Mouse (Mus musculus): ENCODE measurements around the gene Riox2.
"Not testable (repeated sequence)": the region's sequence is repeated elsewhere in the genome, so short reads cannot be mapped to it uniquely, and the experiment has no call there.

The Riox2 gene

GRCm38 (mm10) chr16:59471637-59472278 lies at the start of gene Riox2:
Riox2 (plus strand) TSS chr16:59471775.
- DNase-seq (ENCODE audit: low read depth): peak; percentile 49

GRCm38 (mm10) chr16:59427960-59428359 lies 43.6 kb upstream of the Riox2 start:
- no peak for DNase-seq (ENCODE audit: low read depth)

DNA sequence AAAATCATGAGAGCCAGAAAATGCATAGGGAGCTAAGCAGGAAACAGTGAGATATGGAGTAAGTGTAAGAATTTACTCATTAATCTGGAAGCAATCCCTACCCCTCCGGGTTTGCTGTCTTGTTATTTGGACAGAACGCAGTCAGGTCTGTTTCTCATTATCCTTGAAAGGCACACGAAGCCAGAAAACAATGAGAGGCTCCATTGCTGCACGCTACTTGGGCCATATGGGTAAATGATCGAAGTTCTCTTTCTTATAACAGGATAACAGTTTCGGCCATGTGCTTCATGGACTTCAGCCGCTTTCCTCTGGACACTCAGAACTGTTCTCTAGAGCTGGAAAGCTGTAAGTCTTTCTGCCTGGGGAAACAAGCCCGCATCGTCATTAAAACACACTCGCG lies 38.4 kb upstream of the Riox2 start:
- no peak for DNase-seq (ENCODE audit: low read depth)

DNA sequence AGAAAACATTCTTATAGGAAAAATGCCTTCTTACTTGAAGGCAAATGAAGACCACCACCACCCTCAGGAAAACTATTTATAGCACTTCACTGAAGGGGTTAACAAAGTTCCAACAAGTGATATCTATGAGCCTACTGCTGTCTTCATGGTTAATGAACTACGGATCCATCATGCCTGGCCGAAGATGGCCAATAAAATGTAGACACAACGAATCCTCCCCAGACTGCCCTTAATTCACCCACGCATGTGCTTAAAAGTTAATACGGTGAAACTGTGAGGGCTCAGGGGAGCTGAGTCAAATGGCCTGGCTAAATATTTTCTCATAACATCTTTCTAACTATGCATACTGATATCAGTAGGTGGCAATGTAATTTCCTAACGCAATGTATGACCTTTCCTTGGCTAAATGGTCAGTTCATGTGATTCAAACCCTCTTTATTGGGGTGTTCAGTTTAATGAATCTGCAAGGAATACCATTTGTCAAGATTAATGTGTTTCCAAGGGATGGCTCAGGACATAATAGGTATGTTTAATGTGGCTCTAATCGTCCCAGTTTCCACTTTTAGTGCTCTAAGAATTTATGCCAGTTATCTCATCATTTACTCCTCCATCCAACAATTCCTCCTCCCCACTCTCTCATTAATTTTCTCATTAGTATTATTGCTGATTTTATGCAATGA lies 26.6 kb upstream of the Riox2 start:
- no peak for DNase-seq (ENCODE audit: low read depth)

DNA sequence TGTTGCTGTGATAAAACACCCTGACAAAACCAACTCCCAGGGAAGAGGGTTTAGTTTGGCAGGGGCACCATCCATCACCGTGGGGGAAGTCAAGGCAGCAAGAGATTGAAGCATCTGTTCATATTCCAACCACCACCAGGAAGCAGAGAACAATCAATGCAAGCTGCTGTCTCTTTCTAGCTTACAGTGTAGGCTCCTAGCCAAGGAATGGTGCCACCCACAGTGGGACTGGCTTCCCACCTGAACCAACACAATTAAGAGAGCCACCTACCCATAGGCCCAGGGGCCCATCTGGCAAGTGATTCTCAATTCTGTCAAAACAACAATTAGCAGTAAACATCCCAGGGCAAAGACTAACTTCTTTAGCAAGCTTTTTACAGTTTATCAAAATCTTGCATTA lies 23.4 kb upstream of the Riox2 start:
- no peak for DNase-seq (ENCODE audit: low read depth)

- DNase-seq (ENCODE audit: low read depth): no peak
Observed at GRCm38 (mm10) chr16:59449092-59449491, 22.5 kb upstream of the Riox2 start.

DNA sequence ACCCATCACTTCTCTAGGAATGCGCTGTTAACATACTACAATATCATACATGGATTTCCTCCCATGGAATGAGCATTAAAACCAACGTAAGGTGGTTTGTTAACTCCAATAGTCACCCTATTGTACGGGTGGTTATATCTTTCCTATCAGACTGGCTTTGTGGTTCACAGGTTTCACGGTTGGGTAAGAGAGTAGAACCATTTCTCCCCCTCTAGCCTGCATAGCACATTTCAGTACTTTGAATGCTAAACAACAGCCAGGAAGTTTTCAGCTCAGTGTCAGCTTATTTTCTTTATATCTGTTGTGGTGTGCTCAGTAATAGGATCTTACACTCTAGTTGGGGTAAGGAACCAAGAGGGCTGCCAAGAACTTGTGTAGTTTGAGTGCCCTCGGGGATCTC lies 19.8 kb upstream of the Riox2 start:
- DNase-seq (ENCODE audit: low read depth): no peak

GRCm38 (mm10) chr16:59459259-59459861 lies 12.2 kb upstream of the Riox2 start:
- DNase-seq (ENCODE audit: low read depth): not testable (repeated sequence)

GRCm38 (mm10) chr16:59463567-59463966 lies 8.0 kb upstream of the Riox2 start:
- no peak for DNase-seq (ENCODE audit: low read depth)

GRCm38 (mm10) chr16:59463973-59464372 lies 7.6 kb upstream of the Riox2 start:
- DNase-seq (ENCODE audit: low read depth): no peak

DNA sequence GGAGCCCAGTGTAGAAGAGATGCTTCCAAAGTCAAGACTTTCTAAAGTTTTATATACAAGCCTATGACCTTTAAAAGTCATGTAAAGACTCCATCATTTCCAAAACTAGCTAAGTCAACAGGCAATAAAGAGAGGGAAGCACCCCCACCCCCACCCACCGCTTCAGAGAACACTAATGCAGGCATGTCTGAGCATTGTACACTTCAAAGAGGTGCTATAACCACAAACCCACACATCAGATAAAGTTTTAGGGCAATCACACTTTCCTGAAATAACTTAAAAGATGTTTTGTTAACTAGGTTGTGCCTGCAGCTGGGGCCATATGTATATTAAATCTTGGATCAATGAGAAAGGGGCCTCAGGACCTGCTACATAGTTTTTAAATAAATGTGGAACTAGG lies 1.7 kb upstream of the Riox2 start:
- DNase-seq (ENCODE audit: low read depth): no peak

DNA sequence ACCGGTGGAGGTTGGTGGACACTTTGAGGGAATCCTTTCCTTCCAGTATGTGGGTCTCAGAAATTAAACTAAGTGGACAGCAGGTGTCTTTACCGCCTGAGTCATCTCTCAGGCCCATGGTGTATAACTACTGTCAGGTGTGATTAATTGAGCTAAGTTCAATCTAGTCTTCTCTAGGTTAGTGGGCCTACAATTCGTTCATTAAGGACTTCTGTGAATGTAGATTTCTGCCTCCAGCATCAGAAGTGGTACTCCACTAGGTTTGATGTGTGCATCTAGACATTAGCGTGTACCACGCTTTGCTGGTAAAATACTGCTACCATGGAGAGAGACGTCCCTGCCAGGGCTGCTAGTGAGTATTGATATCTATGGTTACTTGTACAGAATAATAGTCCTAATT lies 971 bp downstream of the Riox2 start:
- DNase-seq (ENCODE audit: low read depth): no peak

DNA sequence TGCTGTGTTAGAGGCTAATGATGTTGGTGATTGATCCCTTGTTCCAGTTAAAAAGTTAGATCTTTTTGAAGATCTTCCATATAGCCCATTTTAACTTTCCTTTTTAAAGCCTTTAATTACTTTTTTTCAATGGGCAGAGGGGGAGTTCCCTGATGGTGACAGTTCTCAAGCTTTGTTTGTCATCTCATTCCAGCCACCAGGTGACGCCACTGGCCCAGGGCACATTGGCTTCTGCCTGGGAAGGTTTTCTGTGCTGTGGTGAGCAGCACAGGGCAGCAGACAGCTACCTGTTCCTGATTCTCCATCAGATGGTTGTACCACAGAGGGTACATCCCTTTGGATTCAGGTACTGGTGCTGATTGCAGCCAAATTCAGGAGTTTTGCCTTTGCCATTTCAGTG lies 3.2 kb downstream of the Riox2 start:
- peak; percentile 48 for DNase-seq (ENCODE audit: low read depth)

GRCm38 (mm10) chr16:59477955-59478354 lies 6.4 kb downstream of the Riox2 start:
- no peak for DNase-seq (ENCODE audit: low read depth)

DNA sequence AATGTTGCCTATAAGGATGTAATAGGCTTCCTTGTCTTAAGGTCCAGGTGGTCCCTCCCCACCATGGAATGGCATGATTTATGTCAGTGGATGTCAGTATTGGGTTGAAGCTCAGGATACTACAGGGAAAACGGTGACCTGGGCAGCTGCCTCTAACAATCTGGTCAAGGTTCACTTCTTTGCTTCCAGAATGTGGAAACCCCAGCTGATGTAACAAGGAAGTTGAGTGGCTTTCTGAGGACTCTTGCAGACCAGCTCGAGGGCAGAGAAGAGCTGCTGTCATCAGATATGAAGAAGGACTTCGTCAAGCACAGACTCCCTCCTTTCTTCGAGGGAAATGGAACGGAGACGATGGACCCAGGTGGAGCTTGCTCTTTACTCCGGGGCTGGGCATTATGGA lies 15.7 kb downstream of the Riox2 start:
- DNase-seq (ENCODE audit: low read depth): no peak

GRCm38 (mm10) chr16:59487975-59488548 lies 16.5 kb downstream of the Riox2 start:
- no peak for DNase-seq (ENCODE audit: low read depth)

DNA sequence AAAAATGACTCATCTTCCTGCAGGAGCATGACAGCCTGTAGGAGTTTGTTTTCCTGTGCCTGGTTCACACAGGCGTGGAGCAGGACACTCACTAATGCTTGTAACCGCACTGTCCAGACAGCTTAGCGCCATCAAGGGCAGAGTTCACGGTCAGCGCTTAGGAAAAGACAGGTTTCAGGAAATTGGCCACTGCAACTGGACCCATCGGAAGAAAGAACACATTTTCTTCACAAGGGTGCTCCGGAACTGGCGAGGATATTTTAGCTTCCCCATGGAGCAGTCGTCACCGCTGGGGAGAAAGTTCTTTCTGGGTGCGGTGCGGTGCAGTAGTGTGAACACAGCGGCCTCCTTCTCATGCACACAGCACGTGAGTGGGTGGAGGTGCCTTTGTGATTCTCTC lies 21.6 kb downstream of the Riox2 start:
- DNase-seq (ENCODE audit: low read depth): no peak

DNA sequence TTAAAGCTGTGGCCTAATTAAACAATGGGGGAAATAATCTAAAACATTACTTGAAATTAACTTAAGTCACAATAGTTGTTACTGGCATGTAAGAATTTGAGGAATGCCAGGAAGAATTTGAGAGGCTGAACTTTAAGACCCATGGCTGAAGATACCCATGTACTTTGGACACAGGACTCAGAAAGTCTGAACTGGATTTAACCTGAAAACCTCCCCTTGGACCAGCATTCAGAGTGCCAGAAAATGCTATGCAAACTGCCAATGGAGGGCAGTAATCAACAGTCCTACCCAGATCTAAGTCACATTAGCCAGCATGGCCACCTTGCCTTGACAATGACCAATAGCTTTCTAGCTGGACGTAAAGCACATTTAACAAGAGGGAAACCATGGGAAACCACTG lies 26.4 kb downstream of the Riox2 start:
- DNase-seq (ENCODE audit: low read depth): no peak

GRCm38 (mm10) chr16:59499180-59499579 lies 27.6 kb downstream of the Riox2 start:
- no peak for DNase-seq (ENCODE audit: low read depth)

- DNase-seq (ENCODE audit: low read depth): no peak
Observed at GRCm38 (mm10) chr16:59509830-59510229, 38.3 kb downstream of the Riox2 start.

DNA sequence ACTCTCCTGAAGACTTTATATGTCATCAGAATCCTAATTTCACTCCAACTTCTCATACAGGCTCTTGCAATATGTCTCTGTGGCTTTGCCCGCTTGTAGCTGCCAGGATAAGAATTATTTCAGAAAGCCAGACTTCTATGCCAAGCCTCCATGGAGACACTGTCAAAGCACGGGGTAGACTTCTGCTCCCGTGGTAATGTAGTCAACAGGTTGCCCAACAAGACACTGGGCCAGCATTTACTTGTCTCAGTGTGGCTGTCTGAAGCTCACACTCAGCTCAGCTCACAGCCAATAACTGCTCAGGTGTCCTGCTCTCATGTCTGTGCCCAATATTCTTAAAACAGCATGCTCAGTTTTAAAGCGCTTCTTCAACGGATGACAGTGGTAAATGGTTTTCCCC lies 43.6 kb downstream of the Riox2 start:
- no peak for DNase-seq (ENCODE audit: low read depth)

GRCm38 (mm10) chr16:59516965-59517364 lies 45.4 kb downstream of the Riox2 start:
- no peak for DNase-seq (ENCODE audit: low read depth)

Data from c-Kit-positive CD71-negative TER-119-negative erythroid progenitor cells, embryonic 14.5 days (primary cell).